Mouse (Mus musculus): ENCODE measurements at regions not wholly inside any gene's neighbourhood (a gene's known extent, or its start where the extent isn't known, plus 50 kb on each side); places are given as distances from the start of the nearest gene placed in this dataset.

GRCm38 (mm10) chr5:35162607-35163006 is 57.0 kb upstream of the Lrpap1 start:
- no peak for DNase-seq

GRCm38 (mm10) chr5:35162120-35162519 is 56.6 kb upstream of the Lrpap1 start:
- no peak for DNase-seq

GRCm38 (mm10) chr5:35160929-35161815 is 55.6 kb upstream of the Lrpap1 start:
- DNase-seq: no peak

GRCm38 (mm10) chr5:35159854-35160253 is 54.3 kb upstream of the Lrpap1 start:
- DNase-seq: no peak

- DNase-seq: no peak
These were observed 53.7 kb upstream of the Lrpap1 start for GRCm38 (mm10) chr5:35159178-35159661.

GRCm38 (mm10) chr5:35158346-35159047 is 52.9 kb upstream of the Lrpap1 start:
- peak; percentile 30 for DNase-seq

- DNase-seq: no peak
These were observed 50.8 kb upstream of the Lrpap1 start for GRCm38 (mm10) chr5:35156371-35156770.

- no peak for DNase-seq
These were observed 50.2 kb upstream of the Lrpap1 start for GRCm38 (mm10) chr5:35155717-35156116.
